Mouse (Mus musculus): Measurements from ENCODE around the gene Entpd3.

DNA sequence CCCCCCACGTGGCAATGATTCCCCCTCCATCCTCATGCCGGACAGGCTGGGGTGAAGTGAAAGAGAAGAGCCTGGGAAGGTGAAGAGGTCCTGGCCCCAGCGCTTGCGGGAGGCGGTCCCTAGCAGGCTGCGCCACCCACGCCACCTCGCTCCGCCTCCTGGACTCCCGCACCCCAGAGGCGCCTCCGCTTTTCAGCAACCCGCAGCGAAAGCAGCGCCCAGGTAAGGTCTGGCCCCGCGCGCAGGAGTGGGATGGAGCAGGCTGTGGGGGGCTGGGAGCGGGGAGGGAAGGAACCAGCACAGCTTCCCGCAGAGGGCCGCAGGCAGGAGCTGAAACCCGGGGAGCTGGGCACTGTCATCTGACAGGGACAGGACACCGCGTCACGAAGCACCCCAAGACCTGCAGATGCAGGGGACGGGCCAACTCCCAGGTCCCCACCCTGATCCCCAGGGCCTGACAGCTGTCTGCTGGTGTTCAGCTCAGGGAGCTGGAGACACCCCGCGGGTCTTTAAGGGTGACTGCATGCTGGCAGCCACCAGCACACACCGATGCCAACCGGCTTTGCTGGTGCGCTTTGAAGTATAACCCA lies at the start of gene Entpd3:
- TF ChIP-seq POLR2A (IDR thresholded peaks at IDR 0.05; ENCODE audit: insufficient read depth, low read depth, low read length) (no peak), CTCF (IDR thresholded peaks at IDR 0.05; ENCODE audit: insufficient read depth, low read depth, low read length) (no peak)
